Mouse (Mus musculus) bone marrow macrophage, adult 2 months (primary cell): ENCODE results near the gene Ctcfl. TPM values are rescaled to one million over a fixed set of nuclear protein-coding genes. Genes with fewer than 3 reads are reported as not detected.

ENCODE experiments used
- H3K27ac ChIP-seq: 2 replicates; pipeline ENCODE4 v1.5.1; 2012; ENCODE audit warnings: low read depth, low read length; ENCODE audit not compliant: insufficient read depth
- H3K4me1 ChIP-seq: 2 replicates; pipeline ENCODE4 v1.6.1; 2012; ENCODE audit warnings: low read length; ENCODE audit not compliant: control insufficient read depth, insufficient read depth
- H3K4me3 ChIP-seq: 2 replicates; pipeline ENCODE4 v1.5.1; 2012; ENCODE audit warnings: mild to moderate bottlenecking, low read length, moderate library complexity; ENCODE audit not compliant: insufficient read depth
- CTCF ChIP-seq: IDR thresholded peaks from 2 replicates; pipeline ENCODE4 v1.5.1; 2012; ENCODE audit warnings: low read depth, mild to moderate bottlenecking, low read length, moderate library complexity
- POLR2A ChIP-seq: IDR thresholded peaks from 2 replicates; pipeline ENCODE4 v1.6.1; 2012; ENCODE audit warnings: mild to moderate bottlenecking, low read depth, low read length, borderline replicate concordance
- polyA plus RNA-seq: library from polyadenylated mRNA; stranded (reverse); fragments of >200 nt; gene quantifications from 2 replicates; pipeline ENCODE4 v1.2.4, GENCODE M21; 2012; ENCODE audit not compliant: missing spikeins, insufficient read depth, insufficient read length

Gene Ctcfl
- polyA plus RNA-seq, 1 experiment: not detected

- no peak for TF ChIP-seq CTCF
- no peak for TF ChIP-seq POLR2A
- Histone ChIP-seq H3K27ac (no peak overlapping the region), H3K4me3 (no peak overlapping the region), H3K4me1 (peaks cover 7% of the 10 kb centered on the region)
These were observed 34.5 kb downstream of the Ctcfl start for GRCm38 (mm10) chr2:173084871-173085270.

DNA sequence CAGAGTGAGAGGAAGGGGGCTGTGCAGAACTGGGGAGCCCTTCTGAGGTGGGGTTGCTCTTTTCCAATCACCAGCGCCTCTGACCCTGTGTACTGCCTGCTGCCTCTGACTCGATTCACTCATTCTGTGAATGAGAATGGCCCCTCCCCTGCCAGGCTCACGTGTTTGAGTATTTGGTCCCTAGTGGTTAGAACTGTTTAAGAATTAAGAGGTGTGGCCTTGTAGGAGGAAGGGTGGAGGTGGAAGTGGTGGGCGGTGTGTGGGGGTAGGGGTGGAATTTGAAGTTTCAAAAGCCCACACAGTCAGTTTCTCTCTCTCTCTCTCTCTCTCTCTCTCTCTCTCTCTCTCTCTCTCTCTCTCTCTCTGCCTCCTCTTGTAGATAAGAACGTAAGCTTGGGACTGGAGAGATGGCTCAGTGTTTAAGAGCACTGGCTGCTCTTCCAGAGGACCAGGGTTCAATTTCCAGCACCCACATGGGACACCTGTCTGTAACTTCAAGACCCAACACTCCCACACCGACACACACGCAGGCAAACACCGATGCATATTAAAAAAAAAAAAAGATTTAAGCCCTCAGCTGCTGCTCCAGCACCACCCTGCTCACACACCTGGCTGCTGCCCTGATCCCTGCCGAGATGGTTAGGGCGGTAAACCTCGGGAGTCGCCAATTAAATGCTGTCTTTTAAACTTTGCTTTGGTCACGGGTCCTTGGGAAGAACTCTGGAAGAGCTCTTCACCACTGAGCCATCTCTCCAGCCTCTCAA, 35.4 kb downstream of the Ctcfl start:
- Histone ChIP-seq H3K27ac (no peak overlapping the region), H3K4me3 (no peak overlapping the region), H3K4me1 (peaks cover 7% of the 10 kb centered on the region)
- TF ChIP-seq POLR2A (no peak), CTCF (no peak)

GRCm38 (mm10) chr2:173083106-173083505, 36.2 kb downstream of the Ctcfl start:
- peaks cover 7% of the 10 kb centered on the region for H3K4me1 ChIP-seq
- no peak overlapping the region for H3K4me3 ChIP-seq
- H3K27ac ChIP-seq: no peak overlapping the region
- TF ChIP-seq CTCF (no peak), POLR2A (no peak)

- Histone ChIP-seq H3K27ac (no peak overlapping the region), H3K4me1 (peaks cover 7% of the 10 kb centered on the region), H3K4me3 (no peak overlapping the region)
- TF ChIP-seq CTCF: no peak
- no peak for TF ChIP-seq POLR2A
These were observed 36.6 kb downstream of the Ctcfl start for GRCm38 (mm10) chr2:173082706-173083105.

DNA sequence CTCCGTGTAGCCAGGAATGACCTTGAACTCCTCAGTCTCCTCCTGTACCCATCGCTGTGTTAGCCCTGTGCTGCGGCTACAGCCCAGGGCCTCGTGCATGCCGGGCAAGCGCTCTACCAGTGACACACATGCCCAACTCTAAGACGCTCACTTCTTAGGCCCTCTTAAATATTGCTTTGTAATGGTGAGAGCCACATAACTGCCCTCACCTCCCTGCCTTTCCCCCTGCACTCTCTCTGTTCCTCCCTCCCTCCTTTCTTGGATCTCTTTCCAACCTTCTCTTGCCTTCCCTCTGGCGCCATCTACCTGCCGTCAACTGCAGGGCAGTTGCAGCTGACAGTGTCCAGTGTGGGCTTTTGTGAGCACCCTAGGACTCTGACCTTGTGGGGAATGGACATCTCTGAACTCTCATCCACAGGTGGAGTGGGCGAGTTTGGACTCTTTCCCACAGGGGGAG, 38.5 kb downstream of the Ctcfl start:
- Histone ChIP-seq H3K4me3 (no peak overlapping the region), H3K4me1 (peaks cover 7% of the 10 kb centered on the region), H3K27ac (no peak overlapping the region)
- TF ChIP-seq POLR2A (no peak), CTCF (peak; percentile 66)

DNA sequence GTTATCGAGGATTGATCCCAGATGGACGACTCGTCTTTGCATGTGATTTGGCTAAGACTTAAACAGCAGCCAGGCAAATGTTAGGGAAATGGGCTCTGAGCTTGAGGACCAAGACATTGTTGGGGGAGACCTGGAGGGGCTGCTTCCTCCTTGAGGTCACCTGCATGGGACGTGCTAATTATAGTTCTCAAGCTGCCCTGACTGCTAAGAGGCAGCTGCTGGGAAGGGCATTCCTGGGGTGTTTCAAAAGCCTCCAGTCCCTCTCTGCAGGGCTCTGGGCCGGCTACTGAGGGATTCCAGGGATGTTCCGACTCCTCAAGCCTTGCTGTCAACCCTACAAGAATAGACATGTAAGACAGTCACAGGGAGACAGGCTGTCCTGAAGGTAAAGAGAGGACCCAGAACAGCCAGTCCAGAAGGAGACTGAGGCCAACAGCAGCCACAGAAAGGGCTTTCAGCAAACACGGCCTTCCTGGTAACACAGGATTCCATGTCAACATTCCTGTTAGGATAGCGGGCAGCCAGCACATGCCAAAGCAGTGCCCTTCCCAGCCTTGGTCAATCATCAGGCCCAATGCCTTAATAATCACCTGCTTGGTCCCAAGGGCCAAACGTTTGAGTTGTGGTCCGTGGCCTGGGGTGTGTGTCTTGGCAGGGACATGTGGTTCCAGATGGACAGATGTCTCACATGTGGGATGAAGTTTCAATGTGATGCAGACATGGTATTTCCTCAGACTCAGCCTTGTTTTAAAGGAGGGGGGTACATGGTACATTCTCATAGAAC, 39.4 kb downstream of the Ctcfl start:
- no peak overlapping the region for H3K27ac ChIP-seq
- no peak overlapping the region for H3K4me3 ChIP-seq
- H3K4me1 ChIP-seq: peaks cover 7% of the 10 kb centered on the region
- no peak for TF ChIP-seq CTCF

DNA sequence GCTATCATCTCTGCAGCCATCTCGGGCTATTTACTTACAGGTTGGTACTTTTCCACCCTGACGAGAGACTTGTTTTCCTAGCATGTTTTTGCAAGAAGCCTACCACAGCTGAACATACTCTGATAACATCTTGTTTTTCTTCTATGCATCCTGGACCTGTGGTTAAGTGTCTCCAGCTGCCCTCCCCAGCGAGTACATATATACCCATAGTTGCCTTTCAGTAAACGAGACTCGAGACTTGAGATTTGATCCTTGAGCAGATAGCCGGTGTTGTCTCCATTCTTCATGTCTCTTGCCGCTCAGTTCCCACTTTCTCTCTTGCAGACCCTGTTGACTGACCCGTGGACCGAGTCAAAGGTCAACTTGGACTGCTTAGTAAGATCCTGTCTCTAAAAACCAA, 42.4 kb downstream of the Ctcfl start:
- H3K4me3 ChIP-seq: no peak overlapping the region
- no peak overlapping the region for H3K27ac ChIP-seq
- peaks cover 7% of the 10 kb centered on the region for H3K4me1 ChIP-seq
- TF ChIP-seq POLR2A (no peak), CTCF (no peak)

DNA sequence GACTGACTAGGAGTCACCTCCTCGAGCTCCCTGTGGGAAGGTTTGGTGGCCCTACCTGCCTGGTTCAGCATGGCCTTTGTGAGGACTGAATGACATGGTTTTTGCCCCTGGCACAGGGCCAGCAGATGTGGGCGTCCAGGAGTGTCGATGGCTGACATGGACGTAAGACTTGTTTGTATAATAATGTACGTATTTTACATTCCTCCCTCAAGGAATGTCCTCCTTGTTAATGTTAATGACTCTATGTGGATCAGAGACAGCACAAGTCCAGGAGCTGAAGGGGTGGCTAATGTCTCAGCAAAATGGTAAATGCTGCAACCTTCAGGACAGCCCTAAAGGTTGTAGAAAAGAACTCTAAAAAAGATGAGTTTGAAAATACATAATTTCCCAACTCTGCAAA, 45.7 kb downstream of the Ctcfl start:
- peaks cover 7% of the 10 kb centered on the region for H3K4me1 ChIP-seq
- H3K27ac ChIP-seq: no peak overlapping the region
- H3K4me3 ChIP-seq: no peak overlapping the region

DNA sequence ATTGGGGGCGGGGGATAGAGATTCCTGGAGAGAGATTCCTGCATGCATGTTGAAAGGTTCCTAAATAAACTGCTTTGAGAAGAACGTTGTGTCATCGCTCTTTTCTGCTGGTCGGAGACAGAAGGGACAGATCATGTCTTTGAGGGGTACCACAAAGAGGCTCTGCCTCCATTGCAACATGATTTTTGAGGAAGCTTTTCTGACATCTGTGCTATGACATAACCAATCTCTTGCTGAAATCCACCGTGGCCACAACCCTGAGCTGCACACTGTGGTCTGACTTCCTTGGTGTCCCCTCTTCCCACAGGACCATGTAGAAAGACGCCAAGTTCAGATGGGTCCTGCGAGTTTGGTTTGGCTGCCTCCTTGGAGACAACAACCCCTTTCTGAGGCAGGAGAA, 46.4 kb downstream of the Ctcfl start:
- Histone ChIP-seq H3K4me3 (no peak overlapping the region), H3K4me1 (peaks cover 7% of the 10 kb centered on the region), H3K27ac (no peak overlapping the region)
- TF ChIP-seq POLR2A: no peak
- no peak for TF ChIP-seq CTCF

More for the DNA sequence above, 45.7 kb downstream of the Ctcfl start:
- TF ChIP-seq POLR2A (no peak), CTCF (no peak)

DNA sequence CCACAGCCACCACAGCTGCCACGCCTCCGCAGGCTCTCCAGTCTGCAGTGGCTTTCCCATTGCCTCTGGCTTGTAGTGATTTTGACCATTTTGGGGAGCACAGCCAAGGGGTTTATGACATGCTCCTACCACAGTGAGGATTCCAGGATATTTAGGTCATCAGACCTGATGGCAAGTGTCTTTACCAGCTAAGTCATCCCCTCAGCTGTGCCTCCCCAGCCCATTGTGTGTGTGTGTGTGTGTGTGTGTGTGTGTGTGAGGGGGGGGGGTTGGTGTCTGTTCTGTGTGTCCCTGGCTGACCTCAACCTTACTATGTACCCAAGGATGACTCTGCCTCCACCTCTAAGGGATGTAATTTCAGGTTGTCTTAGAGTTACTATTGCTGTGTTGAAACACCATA, 54.5 kb downstream of the Ctcfl start:
- peaks cover 23% of the 10 kb centered on the region for H3K4me1 ChIP-seq
- H3K4me3 ChIP-seq: no peak overlapping the region
- TF ChIP-seq POLR2A (no peak), CTCF (no peak)
- no peak overlapping the region for H3K27ac ChIP-seq

DNA sequence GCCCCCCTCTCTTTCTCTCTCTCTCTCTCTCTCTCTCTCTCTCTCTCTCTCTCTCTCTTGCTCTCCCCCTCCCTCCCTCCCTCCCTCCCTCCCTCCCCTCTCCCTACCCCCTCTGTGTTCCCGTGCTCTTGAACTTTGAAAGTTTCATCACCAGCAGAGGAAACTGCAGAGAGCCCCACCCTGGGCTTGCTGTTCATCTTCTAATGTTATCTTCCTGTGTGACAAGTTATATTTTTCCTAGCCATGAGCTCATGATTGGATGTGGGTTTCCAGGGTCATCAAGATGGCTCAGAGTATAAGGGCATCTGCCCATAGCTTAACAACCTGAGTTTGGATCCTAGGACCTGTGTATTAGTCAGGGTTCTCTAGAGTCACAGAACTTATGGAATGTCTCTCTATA, 56.1 kb downstream of the Ctcfl start:
- TF ChIP-seq POLR2A (no peak), CTCF (no peak)
- no peak overlapping the region for H3K27ac ChIP-seq

More for the DNA sequence above, 56.1 kb downstream of the Ctcfl start:
- Histone ChIP-seq H3K4me1 (peaks cover 23% of the 10 kb centered on the region), H3K4me3 (no peak overlapping the region)
